Mouse (Mus musculus) retina, postnatal 1 day (tissue): ENCODE measurements around the gene Glt8d2.

Experiments
- DNase-seq: peaks from one replicate; pipeline ENCODE4 v3.0.0-alpha.2; 2012

The Glt8d2 gene

GRCm38 (mm10) chr10:82690494-82690893, at the start of gene Glt8d2:
Gene Glt8d2 (minus strand): TSS chr10:82690650.
- DNase-seq, result peak; percentile 18

- peak; percentile 35 for DNase-seq
These were observed 9.0 kb upstream of the Glt8d2 start for GRCm38 (mm10) chr10:82699296-82699941.

GRCm38 (mm10) chr10:82698712-82699261, 8.3 kb upstream of the Glt8d2 start:
- DNase-seq, result peak; percentile 94

- no peak for DNase-seq
These were observed 7.0 kb upstream of the Glt8d2 start for GRCm38 (mm10) chr10:82697305-82697898.

- no peak for DNase-seq
These were observed 6.1 kb upstream of the Glt8d2 start for GRCm38 (mm10) chr10:82696453-82697079.

GRCm38 (mm10) chr10:82695956-82696355, 5.5 kb upstream of the Glt8d2 start, which contains the start of gene Hcfc2:
Gene Hcfc2 (plus strand): TSS chr10:82696160.
- no peak for DNase-seq

GRCm38 (mm10) chr10:82689681-82690211, 704 bp downstream of the Glt8d2 start:
- DNase-seq, result no peak

- DNase-seq, result no peak
These were observed 5.0 kb downstream of the Glt8d2 start for GRCm38 (mm10) chr10:82685440-82685839.

GRCm38 (mm10) chr10:82681639-82682038, 8.8 kb downstream of the Glt8d2 start:
- DNase-seq, result no peak

GRCm38 (mm10) chr10:82680769-82681168, 9.7 kb downstream of the Glt8d2 start:
- DNase-seq, result no peak

GRCm38 (mm10) chr10:82676949-82677348, 13.5 kb downstream of the Glt8d2 start:
- no peak for DNase-seq

GRCm38 (mm10) chr10:82670205-82670604, 20.2 kb downstream of the Glt8d2 start:
- no peak for DNase-seq

- DNase-seq, result peak; percentile 93
These were observed 23.8 kb downstream of the Glt8d2 start for GRCm38 (mm10) chr10:82666436-82667234.

GRCm38 (mm10) chr10:82665951-82666350, 24.5 kb downstream of the Glt8d2 start:
- no peak for DNase-seq

- no peak for DNase-seq
These were observed 27.2 kb downstream of the Glt8d2 start for GRCm38 (mm10) chr10:82663289-82663688.

GRCm38 (mm10) chr10:82662267-82662990, 28.0 kb downstream of the Glt8d2 start:
- no peak for DNase-seq

GRCm38 (mm10) chr10:82661820-82662219, 28.6 kb downstream of the Glt8d2 start:
- DNase-seq, result no peak

- no peak for DNase-seq
These were observed 35.9 kb downstream of the Glt8d2 start for GRCm38 (mm10) chr10:82654581-82654980.

GRCm38 (mm10) chr10:82652625-82653024, 37.8 kb downstream of the Glt8d2 start:
- no peak for DNase-seq

GRCm38 (mm10) chr10:82651221-82651620, 39.2 kb downstream of the Glt8d2 start:
- DNase-seq, result no peak

- DNase-seq, result no peak
These were observed 43.1 kb downstream of the Glt8d2 start for GRCm38 (mm10) chr10:82647205-82647811.

GRCm38 (mm10) chr10:82646083-82646482, 44.4 kb downstream of the Glt8d2 start:
- no peak for DNase-seq
